18 mouse cellular contexts compared by ENCODE assay signal in the genomic region with DNA sequence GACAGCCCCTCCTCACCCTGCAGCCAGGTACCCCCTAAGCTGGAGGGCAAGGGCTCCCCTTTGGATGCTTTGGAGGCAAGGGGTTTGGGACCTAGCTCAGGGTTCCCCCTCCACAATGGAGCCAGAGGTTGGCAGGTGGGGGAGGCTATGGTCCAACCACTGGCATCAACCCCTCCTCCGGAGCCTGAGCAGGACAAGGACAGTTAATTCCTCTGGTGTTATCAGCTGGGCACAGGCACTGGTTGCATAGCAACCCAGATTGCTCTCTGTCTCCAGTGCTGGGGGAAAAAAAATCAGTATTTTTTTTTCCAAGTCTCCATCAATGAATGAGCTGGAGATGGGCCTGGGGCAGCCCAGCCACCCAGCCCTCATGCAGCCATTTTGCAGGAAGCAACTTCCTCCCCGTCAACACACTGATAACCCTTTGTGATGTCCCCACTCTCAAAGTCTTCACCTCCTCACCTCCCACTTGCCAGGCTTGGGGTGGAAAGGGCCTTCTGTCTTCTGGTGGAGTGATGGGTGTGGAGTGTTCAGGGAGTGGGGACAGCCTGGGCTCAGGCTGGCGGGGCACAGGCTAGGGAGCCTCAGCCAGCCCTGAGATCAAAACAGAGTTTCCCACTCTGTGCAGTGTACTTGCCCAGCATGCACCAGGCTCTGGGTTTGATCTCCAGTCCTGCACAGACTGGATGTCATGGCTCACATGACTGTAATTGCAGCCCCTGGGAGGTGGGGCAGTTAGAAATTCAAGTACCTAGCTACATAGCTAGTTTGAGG. TPM values are rescaled to one million over a fixed set of nuclear protein-coding genes. Genes with fewer than 3 reads are reported as not detected.
DNase-seq lines count a peak whose midpoint lies in the region; ATAC-seq and TF ChIP-seq lines count a peak whose summit lies in the region.
"Had no signal": no experiment of that assay in that cellular context is flagged by ENCODE, and none has a peak within 500 bp of the region (broad histone marks: within the 10 kb centered on the region; RNA-seq: fewer than 3 reads in every experiment).

No protein-coding gene starts in this region.

- H3K9ac ChIP-seq in forebrain, embryonic 16.5 days (replicated peaks; ENCODE audit: low read depth, low read length), result peak overlapping the region; percentile 20
- H3K9ac ChIP-seq in midbrain, embryonic 12.5 days (replicated peaks), result no peak overlapping the region
- H3K9ac ChIP-seq: limb, embryonic 12.5 days had no signal

- ATAC-seq in forebrain, embryonic 16.5 days, result peak; percentile 18; the same call in 1 of the 2 replicates
- ATAC-seq in midbrain, embryonic 12.5 days (ENCODE audit: low FRiP score, low read depth), result peak; percentile 53
- ATAC-seq: Patski had no signal

- no peaks in the 10 kb centered on the region for H3K27me3 ChIP-seq in forebrain, embryonic 16.5 days (replicated peaks; ENCODE audit: control insufficient read depth, insufficient read depth, low read length)
- H3K27me3 ChIP-seq in midbrain, embryonic 12.5 days, result peaks cover 14% of the 10 kb centered on the region; the same call in 1 of the 2 replicates

- 46% methylated on average over 3 of the region's 3 CpGs for WGBS in forebrain, embryonic 16.5 days
- WGBS in midbrain, embryonic 12.5 days, result 52% methylated on average over 3 of the region's 3 CpGs

- peak overlapping the region; percentile 46; the same call in 1 of the 2 replicates for H3K27ac ChIP-seq in layer of hippocampus, adult 2 months
- H3K27ac ChIP-seq in forebrain, embryonic 16.5 days (ENCODE audit: low read length), result peak overlapping the region; percentile 80
- peak overlapping the region; percentile 81 for H3K27ac ChIP-seq in midbrain, embryonic 12.5 days (replicated peaks)
- H3K27ac ChIP-seq: limb, embryonic 12.5 days had no signal

- peak overlapping the region; percentile 1; the same call in 1 of the 2 replicates for H3K4me2 ChIP-seq in forebrain, embryonic 16.5 days (ENCODE audit: low read length)
- H3K4me2 ChIP-seq in midbrain, embryonic 12.5 days (replicated peaks), result 0 out of 2 replicates have a peak overlapping the region, but pooled peaks have one; percentile 2
- H3K4me2 ChIP-seq: heart, embryonic 11.5 days; limb, embryonic 12.5 days had no signal

- H3K4me3 ChIP-seq in layer of hippocampus, adult 2 months, result no peak overlapping the region
- H3K4me3 ChIP-seq in forebrain, embryonic 16.5 days (replicated peaks; ENCODE audit: low read length), result no peak overlapping the region
- no peak overlapping the region for H3K4me3 ChIP-seq in midbrain, embryonic 12.5 days
- H3K4me3 ChIP-seq: limb, embryonic 12.5 days; megakaryocyte, embryonic 14.5 days had no signal

- no peaks in the 10 kb centered on the region for H3K36me3 ChIP-seq in forebrain, embryonic 16.5 days (ENCODE audit: control insufficient read depth, insufficient read depth)
- H3K36me3 ChIP-seq in midbrain, embryonic 12.5 days, result no peaks in the 10 kb centered on the region
- H3K36me3 ChIP-seq: limb, embryonic 12.5 days had no signal

- TF ChIP-seq CTCF in layer of hippocampus, adult 2 months (conservative IDR thresholded peaks at IDR 0.05), result no peak

- H3K9me3 ChIP-seq in forebrain, embryonic 16.5 days (ENCODE audit: control insufficient read depth, low read length), result no peaks in the 10 kb centered on the region
- no peaks in the 10 kb centered on the region for H3K9me3 ChIP-seq in midbrain, embryonic 12.5 days

- no peak for DNase-seq in layer of hippocampus, adult 2 months (ENCODE audit: low spot score in 2 of 2)
- no peak for DNase-seq in layer of hippocampus, adult 8-10 months (ENCODE audit: low spot score in 2 of 2)
- DNase-seq in retina, embryonic 14.5 days (ENCODE audit: low spot score), result peak; percentile 37
- no peak for DNase-seq in gastrocnemius, postnatal 10 days
- DNase-seq in urinary bladder, postnatal 25 days (ENCODE audit: low spot score), result no peak
- no peak for DNase-seq in adrenal gland, postnatal 25 days
- DNase-seq: adrenal gland, adult 2 months; kidney, postnatal 10 days; layer of hippocampus, postnatal 36 days; lung, adult 18-20 months had no signal

- H3K4me1 ChIP-seq in forebrain, embryonic 16.5 days (replicated peaks; ENCODE audit: control insufficient read depth, insufficient read depth, low read length), result peaks cover 30% of the 10 kb centered on the region
- peaks cover 41% of the 10 kb centered on the region for H3K4me1 ChIP-seq in midbrain, embryonic 12.5 days
- H3K4me1 ChIP-seq: limb, embryonic 12.5 days had no signal

RNA-seq across cellular contexts. Expression of a gene that starts 49.0 kb away (rescaled TPM):
- not detected for total RNA-seq in layer of hippocampus, adult 2 months (2021)
- under 1 TPM in 1 of 4 experiments, not detected in 3; 0.56 TPM for total RNA-seq in layer of hippocampus, adult 8-10 months (2022)
- polyA plus RNA-seq in forebrain, embryonic 16.5 days (2015; fragmentation: Nextera tagmentation; extraction: Ambion mirVana), result 0.94 TPM in 1 of 2 replicates, not detected in the other
- 0.46 and 0.51 TPM in 2 replicates for polyA plus RNA-seq in midbrain, embryonic 12.5 days (2016; fragmentation: Nextera tagmentation; extraction: Ambion mirVana)
- not detected for total RNA-seq in gastrocnemius, postnatal 10 days (2021)
- not detected in 2 replicates for total RNA-seq in adrenal gland, postnatal 25 days (2021)
- total RNA-seq: adrenal gland, adult 2 months; gastrocnemius, adult 8-10 months; layer of hippocampus, postnatal 36 days had no signal
- polyA plus RNA-seq: adrenal gland, adult 2 months; heart, embryonic 11.5 days had no signal

RNA-seq across cellular contexts. Expression of a gene that starts 49.0 kb away (rescaled TPM):
- 10 to 100 TPM; 63.9 to 65.4 TPM for total RNA-seq in layer of hippocampus, adult 2 months (2021)
- 10 to 100 TPM; 62.7 to 69.9 (median 64.8) TPM for total RNA-seq in layer of hippocampus, adult 8-10 months (2022)
- polyA plus RNA-seq in forebrain, embryonic 16.5 days (2015; fragmentation: Nextera tagmentation; extraction: Ambion mirVana), result 5.9 and 7.7 TPM in 2 replicates
- 3.2 and 4.2 TPM in 2 replicates for polyA plus RNA-seq in midbrain, embryonic 12.5 days (2016; fragmentation: Nextera tagmentation; extraction: Ambion mirVana)
- total RNA-seq in gastrocnemius, postnatal 10 days (2021), result under 1 TPM in 1 of 2 experiments, not detected in 1; 0.11 TPM
- total RNA-seq in adrenal gland, postnatal 25 days (2021), result not detected in 2 replicates
- total RNA-seq: adrenal gland, adult 2 months; gastrocnemius, adult 8-10 months had no signal
- polyA plus RNA-seq: adrenal gland, adult 2 months; limb, embryonic 12.5 days; Patski; stomach, embryonic 14.5 days had no signal

RNA-seq across cellular contexts. Expression of a gene that starts 59.1 kb away (rescaled TPM):
- not detected for total RNA-seq in layer of hippocampus, adult 2 months (2021)
- not detected for total RNA-seq in layer of hippocampus, adult 8-10 months (2022)
- not detected in 2 replicates for polyA plus RNA-seq in forebrain, embryonic 16.5 days (2015; fragmentation: Nextera tagmentation; extraction: Ambion mirVana)
- not detected in 2 replicates for polyA plus RNA-seq in midbrain, embryonic 12.5 days (2016; fragmentation: Nextera tagmentation; extraction: Ambion mirVana)
- total RNA-seq in gastrocnemius, postnatal 10 days (2021), result under 1 TPM in 1 of 2 experiments, not detected in 1; 0.75 TPM
- total RNA-seq in adrenal gland, postnatal 25 days (2021), result 43.7 and 44.2 TPM in 2 replicates
- total RNA-seq: layer of hippocampus, postnatal 36 days had no signal
- polyA plus RNA-seq: heart, embryonic 11.5 days; limb, embryonic 12.5 days; Patski had no signal

Comparison
In these comparisons a context has a peak if more than half of its experiments do, and no peak if none do; other contexts are left out.
1. RNA of a gene that starts 49.0 kb away (total RNA-seq): 62.7 to 69.9 TPM in layer of hippocampus, adult 8-10 months and 63.9 to 65.4 TPM in layer of hippocampus, adult 2 months; 0.11 TPM in gastrocnemius, postnatal 10 days and not detected in adrenal gland, postnatal 25 days; every median in the first group is over 10 times any median in the second.
2. RNA of a gene that starts 59.1 kb away (total RNA-seq): 43.7 to 44.2 TPM in adrenal gland, postnatal 25 days; 0.75 TPM in gastrocnemius, postnatal 10 days, not detected in layer of hippocampus, adult 2 months and not detected in layer of hippocampus, adult 8-10 months; every median in the first group is over 10 times any median in the second.
3. Peak in every context shown above with its lines, with median percentiles within 50 percentile points of each other: H3K27ac ChIP-seq.